Mouse (Mus musculus): ENCODE measurements at regions not wholly inside any gene's neighbourhood (a gene's known extent, or its start where the extent isn't known, plus 50 kb on each side); places are given as distances from the start of the nearest gene placed in this dataset.

DNA sequence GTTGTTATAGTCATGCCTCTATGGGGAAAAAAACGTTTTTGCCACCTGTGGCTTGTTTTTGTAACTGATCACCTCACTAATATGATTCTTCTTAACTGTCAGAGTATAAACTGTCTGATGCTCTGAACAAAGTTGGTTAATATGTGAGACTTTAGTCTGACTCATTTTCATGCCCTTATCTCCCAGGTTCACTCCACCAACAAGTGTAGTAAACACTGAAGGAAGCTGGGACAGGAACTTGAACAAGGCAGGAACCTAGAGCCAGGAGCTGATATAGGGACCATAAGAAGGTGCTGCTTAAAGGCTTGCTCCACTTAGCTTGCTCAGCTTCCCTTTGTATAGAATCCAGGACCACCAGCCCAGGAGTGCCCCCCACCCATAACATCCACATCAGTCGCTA, 124.0 kb upstream of the Itga4 start:
- Histone ChIP-seq H3K4me3 (replicated peaks in 1 of 3; ENCODE audit: low read depth in 2 of 3, low read length in 2 of 3, poor library complexity in 1 of 3) (no peak overlapping the region), H3K9me3 (replicated peaks; ENCODE audit: low read length) (no peaks in the 10 kb centered on the region), H3K4me2 (ENCODE audit: insufficient read depth, low read depth, poor library complexity, severe bottlenecking) (peak overlapping the region; percentile 81; the same call in 1 of the 2 replicates), H3K27me3 (replicated peaks) (no peaks in the 10 kb centered on the region), H3K27ac (ENCODE audit: insufficient read depth, low read depth) (peak overlapping the region; percentile 99), H3K9ac (ENCODE audit: insufficient read depth, low read depth) (peak overlapping the region; percentile 91), H3K4me1 (ENCODE audit: control insufficient read depth in 1 of 2, insufficient read depth in 2 of 2) (peaks cover 17 to 69% of the 10 kb centered on the region in 2 experiments), H3K36me3 (replicated peaks in 1 of 2; ENCODE audit: control insufficient read depth in 1 of 2, insufficient read depth in 1 of 2, low read length in 1 of 2) (no peaks in the 10 kb centered on the region), H3K79me2 (replicated peaks; ENCODE audit: control insufficient read depth, extremely low read depth, insufficient read depth, poor library complexity, severe bottlenecking) (no peaks in the 10 kb centered on the region; the same call in 1 of the 2 replicates)
- TF ChIP-seq RCOR1 (conservative IDR thresholded peaks at IDR 0.05; ENCODE audit: low read depth, low read length) (0 out of 2 replicates have a peak, but pooled peaks have one; percentile 16), JUN (IDR thresholded peaks at IDR 0.05; ENCODE audit: insufficient read depth, low read depth, low read length) (no peak), ZMIZ1 (IDR thresholded peaks at IDR 0.05; ENCODE audit: low read depth, low read length) (peak; percentile 7; the same call in 1 of the 2 replicates)
- dilution Hi-C loops (cut with MboI; ENCODE audit: extremely low pct_ligation_motif_present, extremely low pct_unique_long_range_greater_than_20kb, low sequenced_read_pairs), result no loop called here
- in situ Hi-C loops (cut with MboI; ENCODE audit: low pct_ligation_motif_present, low pct_unique_long_range_greater_than_20kb, low sequenced_read_pairs), result loop anchor here (10.0 kb wide), 1 partner anchor 156 kb away; no protein-coding TSS in a partner anchor
- no peak for DNase-seq (ENCODE audit: extremely low read depth)

DNA sequence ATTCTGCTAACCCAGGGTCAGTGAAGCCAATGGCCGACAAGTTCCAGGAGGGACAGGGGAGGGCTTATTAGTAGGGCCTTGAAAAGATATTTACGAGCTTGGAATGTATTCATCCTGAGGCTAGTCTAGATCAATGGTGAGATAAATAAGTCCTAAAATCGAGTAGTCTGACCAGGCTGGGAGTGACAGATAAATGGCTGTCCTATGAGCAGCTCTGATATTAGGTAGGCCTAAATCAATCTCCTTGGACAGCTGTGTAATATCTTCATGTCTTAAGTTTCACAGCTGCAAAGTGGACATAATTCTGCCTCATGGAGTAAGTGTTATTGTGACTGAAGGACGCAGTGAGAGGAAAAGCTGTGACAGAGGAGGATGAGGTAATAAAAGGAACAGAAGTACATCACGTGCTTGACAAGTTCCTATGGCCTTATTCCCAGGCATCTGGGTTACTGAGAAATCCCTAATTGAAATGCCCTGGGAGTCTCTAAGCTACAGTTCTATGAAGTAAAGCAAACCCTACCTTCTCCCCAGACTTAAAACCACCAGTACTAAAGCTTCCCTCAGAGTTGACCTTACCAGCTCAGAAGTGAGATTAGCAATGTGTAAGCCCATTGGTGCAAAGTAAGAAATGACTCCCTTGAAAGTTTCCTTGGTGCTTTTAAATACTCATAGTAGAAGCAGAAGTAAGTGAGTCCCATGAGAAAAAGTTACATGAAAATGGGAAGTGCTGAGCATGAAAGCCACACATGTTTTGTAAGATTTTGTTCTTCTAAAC, 123.3 kb upstream of the Itga4 start:
- peak overlapping the region; percentile 91 for H3K9ac ChIP-seq (ENCODE audit: insufficient read depth, low read depth)
- no peaks in the 10 kb centered on the region for H3K27me3 ChIP-seq (replicated peaks)
- dilution Hi-C loops (cut with MboI; ENCODE audit: extremely low pct_ligation_motif_present, extremely low pct_unique_long_range_greater_than_20kb, low sequenced_read_pairs), result no loop called here
- H3K4me3 ChIP-seq (replicated peaks in 1 of 3; ENCODE audit: low read depth in 2 of 3, low read length in 2 of 3, poor library complexity in 1 of 3), result peak overlapping the region in 1 of 3 experiments; percentile 17
- H3K4me2 ChIP-seq (ENCODE audit: insufficient read depth, low read depth, poor library complexity, severe bottlenecking), result peak overlapping the region; percentile 83
- peaks cover 17 to 68% of the 10 kb centered on the region in 2 experiments for H3K4me1 ChIP-seq (ENCODE audit: control insufficient read depth in 1 of 2, insufficient read depth in 2 of 2)
- DNase-seq (ENCODE audit: extremely low read depth), result peak; percentile 89
- H3K36me3 ChIP-seq (replicated peaks in 1 of 2; ENCODE audit: control insufficient read depth in 1 of 2, insufficient read depth in 1 of 2, low read length in 1 of 2), result no peaks in the 10 kb centered on the region
- in situ Hi-C loops (cut with MboI; ENCODE audit: low pct_ligation_motif_present, low pct_unique_long_range_greater_than_20kb, low sequenced_read_pairs), result loop anchor here (10.0 kb wide), 1 partner anchor 157 kb away; no protein-coding TSS in a partner anchor
- H3K27ac ChIP-seq (ENCODE audit: insufficient read depth, low read depth), result peak overlapping the region; percentile 99
- no peaks in the 10 kb centered on the region; the same call in 1 of the 2 replicates for H3K79me2 ChIP-seq (replicated peaks; ENCODE audit: control insufficient read depth, extremely low read depth, insufficient read depth, poor library complexity, severe bottlenecking)
- H3K9me3 ChIP-seq (replicated peaks; ENCODE audit: low read length), result no peaks in the 10 kb centered on the region
- TF ChIP-seq HCFC1 (IDR thresholded peaks at IDR 0.05; ENCODE audit: low read depth, low read length) (no peak), IRF4 (IDR thresholded peaks at IDR 0.05; ENCODE audit: low read depth, low read length) (peak; percentile 93), POLR2A (IDR thresholded peaks at IDR 0.05; ENCODE audit: low read depth, low read length) (peak; percentile 60), ETS1 (conservative IDR thresholded peaks at IDR 0.05; ENCODE audit: low read depth, low read length) (peak; percentile 84), TBP (conservative IDR thresholded peaks at IDR 0.05; ENCODE audit: low read depth, low read length) (peak; percentile 95), MXI1 (IDR thresholded peaks at IDR 0.05; ENCODE audit: low read depth, low read length) (peak; percentile 51), SIN3A (IDR thresholded peaks at IDR 0.05; ENCODE audit: low read length) (no peak), PAX5 (IDR thresholded peaks at IDR 0.05; ENCODE audit: low read length) (no peak), MAFK (IDR thresholded peaks at IDR 0.05; ENCODE audit: insufficient replicate concordance, low read length) (peak; percentile 63; the same call in 1 of the 2 replicates), MYC (IDR thresholded peaks at IDR 0.05; ENCODE audit: low read depth, low read length) (peak; percentile 72), BHLHE40 (IDR thresholded peaks at IDR 0.05; ENCODE audit: low read depth, low read length) (peak; percentile 88), MEF2A (IDR thresholded peaks at IDR 0.05; ENCODE audit: borderline replicate concordance, low read depth, low read length) (peak; percentile 62; the same call in 1 of the 2 replicates), CTCF (conservative IDR thresholded peaks at IDR 0.05 in 1 of 2, IDR thresholded peaks at IDR 0.05 in 1 of 2; ENCODE audit: low read depth in 2 of 2, low read length in 2 of 2) (no peak), JUND (conservative IDR thresholded peaks at IDR 0.05; ENCODE audit: low read depth, low read length) (peak; percentile 84), ZC3H11A (IDR thresholded peaks at IDR 0.05; ENCODE audit: low read depth, low read length) (no peak), MAX (IDR thresholded peaks at IDR 0.05; ENCODE audit: low read length) (peak; percentile 11; the same call in 1 of the 2 replicates), ZNF384 (IDR thresholded peaks at IDR 0.05; ENCODE audit: low read depth, low read length) (no peak), RAD21 (IDR thresholded peaks at IDR 0.05; ENCODE audit: low read depth, low read length) (no peak; the same call in 1 of the 2 replicates), E2F4 (IDR thresholded peaks at IDR 0.05; ENCODE audit: insufficient replicate concordance, low read depth, low read length) (peak; percentile 53; the same call in 1 of the 2 replicates), USF2 (conservative IDR thresholded peaks at IDR 0.05; ENCODE audit: low read depth, low read length) (no peak), CHD1 (IDR thresholded peaks at IDR 0.05; ENCODE audit: low read depth, low read length) (no peak; the same call in 1 of the 2 replicates), KAT2A (IDR thresholded peaks at IDR 0.05; ENCODE audit: insufficient replicate concordance, low read length) (0 out of 2 replicates have a peak, but pooled peaks have one; percentile 69), ZKSCAN1 (IDR thresholded peaks at IDR 0.05; ENCODE audit: borderline replicate concordance, low read depth, low read length) (no peak), NRF1 (IDR thresholded peaks at IDR 0.05; ENCODE audit: low read depth, low read length) (no peak), JUN (IDR thresholded peaks at IDR 0.05; ENCODE audit: insufficient read depth, low read depth, low read length) (peak; percentile 82), ELF1 (IDR thresholded peaks at IDR 0.05; ENCODE audit: low read depth, low read length) (peak; percentile 17; the same call in 1 of the 2 replicates), UBTF (IDR thresholded peaks at IDR 0.05; ENCODE audit: low read depth, low read length) (no peak), RCOR1 (conservative IDR thresholded peaks at IDR 0.05; ENCODE audit: low read depth, low read length) (peak; percentile 79; the same call in 1 of the 2 replicates), EP300 (IDR thresholded peaks at IDR 0.05; ENCODE audit: low read length) (peak; percentile 97)
